Mouse (Mus musculus) hindbrain, embryonic 16.5 days (tissue): ENCODE measurements around the gene H2-Q4. TPM values are rescaled to one million over a fixed set of nuclear protein-coding genes. Genes with fewer than 3 reads are reported as not detected.
A peak's percentile ranks its signal among the peaks of the same experiment; 100 is the strongest.
"Not testable (repeated sequence)": the region's sequence is repeated elsewhere in the genome, so short reads cannot be mapped to it uniquely, and the experiment has no call there.

Source experiments
- ATAC-seq: fragments of 200-750 bp; cut with Nextera tagmentation; 2 replicates; pipeline ENCODE4 v1.8.0; 2017; ENCODE audit warnings: moderate TSS enrichment, moderate library complexity
- H3K27ac ChIP-seq: fragments of 300-500 bp; sonication (generic); 2 replicates; pipeline ENCODE4 v1.5.1; 2014; ENCODE audit warnings: low read depth, mild to moderate bottlenecking, control low read depth, low read length, moderate library complexity
- H3K27me3 ChIP-seq: fragments of 300-500 bp; sonication (generic); replicated peaks from 2 replicates; pipeline ENCODE4 v1.6.1; 2014; ENCODE audit warnings: low read length; ENCODE audit not compliant: control insufficient read depth, insufficient read depth
- H3K36me3 ChIP-seq: fragments of 300-500 bp; sonication (generic); 2 replicates; pipeline ENCODE4 v1.6.1; 2014; ENCODE audit warnings: mild to moderate bottlenecking, low read length, moderate library complexity, mixed read lengths; ENCODE audit not compliant: control insufficient read depth, insufficient read depth
- H3K4me1 ChIP-seq: fragments of 300-500 bp; sonication (generic); 2 replicates; pipeline ENCODE4 v1.6.1; 2014; ENCODE audit warnings: low read depth, low read length; ENCODE audit not compliant: control insufficient read depth, insufficient read depth
- H3K4me2 ChIP-seq: fragments of 300-500 bp; sonication (generic); 2 replicates; pipeline ENCODE4 v1.6.1; 2014; ENCODE audit warnings: mild to moderate bottlenecking, low read length, control low read depth, moderate library complexity
- H3K4me3 ChIP-seq: fragments of 300-500 bp; sonication (generic); 2 replicates; pipeline ENCODE4 v1.5.1; 2014; ENCODE audit warnings: mild to moderate bottlenecking, low read length, control low read depth, moderate library complexity
- H3K9ac ChIP-seq: fragments of 300-500 bp; sonication (generic); 2 replicates; pipeline ENCODE4 v1.6.1; 2014; ENCODE audit warnings: low read depth, mild to moderate bottlenecking, control low read depth, low read length, moderate library complexity
- H3K9me3 ChIP-seq: fragments of 300-500 bp; sonication (generic); 2 replicates; pipeline ENCODE4 v1.6.1; 2014; ENCODE audit warnings: mild to moderate bottlenecking, low read length, moderate library complexity; ENCODE audit not compliant: control insufficient read depth
- WGBS: fragments of 180-500 bp; shearing (Covaris S2); extraction: QIAGEN DNeasy Blood & Tissue Kit; methylation state at CpG from one replicate; pipeline ENCODE4 v1.1.7; 2014; 5-methylcytosine and 5-hydroxymethylcytosine counted together
- polyA plus RNA-seq: library from polyadenylated mRNA; unstranded; fragments of >200 nt; fragmentation: Nextera tagmentation; extraction: Ambion mirVana; gene quantifications from 2 replicates; pipeline ENCODE4 v1.2.1, GENCODE M21; 2015

Gene H2-Q4
- 0.89 TPM in 2 replicates for polyA plus RNA-seq

DNA sequence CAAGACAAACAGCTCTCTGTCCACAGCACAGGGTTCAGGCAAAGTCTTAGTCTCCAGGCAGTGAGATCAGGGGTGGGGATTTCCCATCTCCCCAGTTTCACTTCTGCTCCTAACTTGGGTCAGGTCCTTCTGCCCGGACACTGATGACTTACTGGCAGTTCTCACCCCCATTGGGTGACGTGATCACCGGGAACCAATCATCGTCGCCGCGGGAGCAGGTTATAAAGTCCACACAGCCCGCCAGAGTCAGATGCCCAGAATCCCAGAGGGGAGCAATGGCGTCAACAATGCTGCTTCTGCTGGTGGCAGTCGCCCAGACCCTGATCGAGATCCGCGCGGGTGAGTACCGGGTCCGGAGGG lies at the start of gene H2-Q4:
Gene H2-Q4 (plus strand): TSS at position 249 of the 360 bp plus-strand sequence.
- Histone ChIP-seq H3K9ac (peak within 1 kb of the TSS; percentile 61), H3K36me3 (no peaks in the 10 kb centered on the region), H3K27me3 (no peaks in the 10 kb centered on the region; the same call in 1 of the 2 replicates), H3K4me3 (peak within 1 kb of the TSS; percentile 58), H3K4me1 (peaks cover 7% of the 10 kb centered on the region), H3K27ac (no peak within 1 kb of the TSS), H3K9me3 (peaks cover 2% of the 10 kb centered on the region; the same call in 1 of the 2 replicates), H3K4me2 (peak within 1 kb of the TSS; percentile 98)
- peak; percentile 85 for ATAC-seq
- 0% methylated on average over 12 of the region's 16 CpGs for WGBS

DNA sequence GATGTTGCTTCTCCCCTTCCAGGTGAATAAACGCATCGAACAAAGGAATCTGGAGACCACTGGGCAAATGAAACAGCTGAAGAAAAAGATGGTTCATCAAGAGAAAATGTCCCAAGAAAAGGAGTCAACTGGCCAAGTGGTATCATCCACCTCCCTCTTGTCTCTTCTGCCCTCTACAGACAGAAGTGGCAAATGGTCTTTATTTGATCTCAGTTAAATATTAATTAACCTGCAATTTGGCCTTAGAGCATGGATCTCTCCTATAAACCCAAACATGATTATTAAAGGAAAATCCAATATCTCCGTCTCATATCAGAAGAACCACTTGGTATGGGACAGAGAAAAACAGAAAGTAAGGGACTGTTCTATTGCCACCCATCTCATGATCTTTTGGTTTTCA lies 49.7 kb upstream of the H2-Q4 start:
- H3K4me3 ChIP-seq, ATAC-seq, H3K27ac ChIP-seq, H3K9me3 ChIP-seq, H3K36me3 ChIP-seq, H3K4me2 ChIP-seq, H3K9ac ChIP-seq, H3K4me1 ChIP-seq, H3K27me3 ChIP-seq: not testable (repeated sequence)
- 62% methylated on average over 3 of the region's 3 CpGs for whole genome bisulfite sequencing

- not testable (repeated sequence) for H3K9ac ChIP-seq, H3K4me2 ChIP-seq, H3K4me3 ChIP-seq, H3K27ac ChIP-seq, H3K36me3 ChIP-seq, H3K4me1 ChIP-seq, H3K27me3 ChIP-seq, ATAC-seq, H3K9me3 ChIP-seq
- 79% methylated on average over 6 of the region's 6 CpGs for WGBS
Measured at GRCm38 (mm10) chr17:35331546-35331945, 47.9 kb upstream of the H2-Q4 start.

- Histone ChIP-seq H3K4me1 (peaks cover 10% of the 10 kb centered on the region), H3K27ac (no peak within 1 kb of the TSS), H3K9ac (peak within 1 kb of the TSS; percentile 58), H3K9me3 (no peaks in the 10 kb centered on the region), H3K4me3 (peak within 1 kb of the TSS; percentile 41), H3K27me3 (peaks cover 23% of the 10 kb centered on the region), H3K36me3 (no peaks in the 10 kb centered on the region), H3K4me2 (peak within 1 kb of the TSS; percentile 61)
- peak; percentile 61 for ATAC-seq
- under 1% methylated on average over 31 of the region's 40 CpGs for WGBS
Measured at GRCm38 (mm10) chr17:35342071-35342671, 37.2 kb upstream of the H2-Q4 start, which contains the start of gene H2-Q2. Gene H2-Q2 (plus strand): TSS chr17:35342242.

DNA sequence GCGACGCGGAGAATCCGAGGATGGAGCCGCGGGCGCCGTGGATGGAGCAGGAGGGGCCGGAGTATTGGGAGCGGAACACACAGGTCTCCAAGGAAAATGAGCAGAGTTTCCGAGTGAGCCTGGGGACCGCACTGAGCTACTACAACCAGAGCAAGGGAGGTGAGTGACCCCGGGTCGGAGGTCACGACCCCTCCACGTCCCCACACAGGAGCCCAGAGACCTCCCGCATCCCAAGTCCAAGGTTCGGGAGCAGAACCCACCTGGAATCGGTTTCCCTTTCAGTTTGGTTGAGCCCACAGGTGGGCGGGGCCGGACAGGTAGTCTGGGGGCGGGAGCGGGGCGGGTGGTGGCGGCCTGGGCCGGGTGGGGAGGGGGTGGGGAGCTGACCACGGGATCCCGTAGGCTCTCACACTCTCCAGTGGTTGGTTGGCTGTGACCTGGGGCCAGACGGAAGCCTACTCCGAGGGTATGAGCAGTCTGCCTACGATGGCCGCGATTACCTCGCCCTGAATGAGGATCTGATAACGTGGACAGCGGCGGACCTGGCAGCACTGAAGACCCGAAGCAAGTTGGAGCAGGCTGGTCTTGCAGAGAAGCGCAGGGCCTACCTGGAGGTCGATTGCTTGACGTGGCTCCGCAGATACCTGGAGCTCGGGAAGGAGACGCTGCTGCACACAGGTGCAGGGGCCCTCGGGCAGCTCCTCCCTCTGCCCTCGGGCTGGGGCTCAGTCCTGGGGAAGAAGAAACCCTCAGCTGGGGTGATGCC lies 36.5 kb upstream of the H2-Q4 start:
- Histone ChIP-seq H3K4me3 (peak overlapping the region; percentile 41), H3K27me3 (peaks cover 23% of the 10 kb centered on the region), H3K4me2 (peak overlapping the region; percentile 61), H3K27ac (no peak overlapping the region), H3K9ac (peak overlapping the region; percentile 58), H3K9me3 (no peaks in the 10 kb centered on the region), H3K4me1 (peaks cover 10% of the 10 kb centered on the region), H3K36me3 (no peaks in the 10 kb centered on the region)
- peak; percentile 37; the same call in 1 of the 2 replicates for ATAC-seq
- 2% methylated on average over 39 of the region's 46 CpGs for WGBS

DNA sequence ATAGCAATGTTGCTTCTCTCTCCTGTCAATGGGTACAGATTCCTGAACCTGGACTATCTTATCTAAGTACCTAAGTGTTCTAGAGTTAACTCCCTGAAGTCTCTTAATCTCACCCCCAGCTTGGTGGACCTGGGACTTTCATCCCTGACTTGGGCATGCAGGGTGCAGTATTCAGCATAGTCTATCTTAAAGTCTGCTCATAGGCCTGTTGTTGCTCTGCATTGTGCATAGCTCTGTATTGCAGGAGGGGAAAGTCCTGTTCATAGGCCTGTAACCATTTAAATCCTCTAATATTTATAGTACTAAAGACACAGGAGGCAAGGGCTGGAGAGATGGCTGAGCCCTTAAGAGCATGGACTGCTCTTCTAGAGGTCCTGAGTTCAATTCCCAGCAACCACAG lies 31.8 kb upstream of the H2-Q4 start:
- H3K27me3 ChIP-seq: peaks cover 14% of the 10 kb centered on the region
- H3K4me3 ChIP-seq, H3K9me3 ChIP-seq, ATAC-seq, H3K4me1 ChIP-seq, H3K27ac ChIP-seq, H3K36me3 ChIP-seq, H3K9ac ChIP-seq, H3K4me2 ChIP-seq: not testable (repeated sequence)

DNA sequence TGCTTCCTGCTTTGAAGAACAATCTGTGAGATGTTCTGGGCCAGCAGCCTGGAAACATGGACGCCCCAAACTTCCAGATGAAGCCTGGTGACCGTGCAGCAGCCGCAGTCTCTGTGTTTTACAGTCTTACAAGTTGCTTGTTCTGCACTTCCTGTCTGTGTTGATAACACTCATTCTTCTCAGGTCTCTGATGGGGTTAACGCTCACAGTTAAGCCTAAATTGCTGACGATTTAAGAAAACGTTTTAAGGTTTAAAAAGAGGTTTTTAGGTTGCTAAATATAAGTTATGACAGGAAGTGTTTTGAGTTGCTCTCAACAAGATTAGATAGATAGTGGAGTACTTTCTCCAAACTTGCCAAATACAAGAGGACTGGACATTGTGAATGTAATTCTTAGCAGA lies 26.1 kb upstream of the H2-Q4 start:
- not testable (repeated sequence) for H3K4me3 ChIP-seq, H3K36me3 ChIP-seq, H3K27me3 ChIP-seq, H3K9me3 ChIP-seq, H3K27ac ChIP-seq, H3K9ac ChIP-seq, ATAC-seq, H3K4me1 ChIP-seq, H3K4me2 ChIP-seq
- WGBS: 71% methylated on average over 6 of the region's 6 CpGs

DNA sequence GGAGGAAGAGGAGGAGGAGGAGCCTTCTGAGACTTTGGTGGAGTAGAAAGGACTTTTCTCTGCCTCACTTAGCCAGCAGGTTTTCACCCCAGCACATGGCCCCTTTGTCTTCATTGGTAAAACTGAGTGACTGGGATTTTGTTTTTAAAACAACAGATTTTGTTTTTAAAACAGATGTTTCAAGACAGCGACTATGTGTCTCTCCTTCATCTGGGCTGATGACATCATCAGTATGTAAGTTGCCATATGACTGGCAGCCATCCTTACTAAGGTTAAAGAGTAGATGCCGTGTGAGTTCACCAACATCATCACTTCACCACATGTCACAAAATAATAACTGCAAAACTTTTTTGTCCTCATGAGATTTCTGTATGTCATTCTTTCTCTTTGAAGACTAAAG lies 25.3 kb upstream of the H2-Q4 start:
- WGBS: 76% methylated on average over 2 of the region's 2 CpGs
- no peak overlapping the region for H3K9ac ChIP-seq
- no peak overlapping the region for H3K4me3 ChIP-seq

GRCm38 (mm10) chr17:35357086-35357485 lies 22.3 kb upstream of the H2-Q4 start:
- no peaks in the 10 kb centered on the region for H3K9me3 ChIP-seq
- H3K27me3 ChIP-seq: peaks cover 8% of the 10 kb centered on the region
- H3K27ac ChIP-seq: no peak overlapping the region
- no peak overlapping the region for H3K4me2 ChIP-seq
- WGBS: 54% methylated on average over 1 of the region's 1 CpGs
- peaks cover 7% of the 10 kb centered on the region for H3K4me1 ChIP-seq
- ATAC-seq: no peak
- H3K4me3 ChIP-seq: no peak overlapping the region
- H3K36me3 ChIP-seq: no peaks in the 10 kb centered on the region
- no peak overlapping the region for H3K9ac ChIP-seq

More for the DNA sequence above, 25.3 kb upstream of the H2-Q4 start:
- Histone ChIP-seq H3K9me3 (no peaks in the 10 kb centered on the region), H3K27me3 (peaks cover 5% of the 10 kb centered on the region; the same call in 1 of the 2 replicates), H3K36me3 (no peaks in the 10 kb centered on the region), H3K4me2 (no peak overlapping the region), H3K4me1 (peaks cover 2% of the 10 kb centered on the region), H3K27ac (no peak overlapping the region)
- ATAC-seq: no peak
